9 mouse cellular contexts compared by ENCODE assay signal in the genomic region with DNA sequence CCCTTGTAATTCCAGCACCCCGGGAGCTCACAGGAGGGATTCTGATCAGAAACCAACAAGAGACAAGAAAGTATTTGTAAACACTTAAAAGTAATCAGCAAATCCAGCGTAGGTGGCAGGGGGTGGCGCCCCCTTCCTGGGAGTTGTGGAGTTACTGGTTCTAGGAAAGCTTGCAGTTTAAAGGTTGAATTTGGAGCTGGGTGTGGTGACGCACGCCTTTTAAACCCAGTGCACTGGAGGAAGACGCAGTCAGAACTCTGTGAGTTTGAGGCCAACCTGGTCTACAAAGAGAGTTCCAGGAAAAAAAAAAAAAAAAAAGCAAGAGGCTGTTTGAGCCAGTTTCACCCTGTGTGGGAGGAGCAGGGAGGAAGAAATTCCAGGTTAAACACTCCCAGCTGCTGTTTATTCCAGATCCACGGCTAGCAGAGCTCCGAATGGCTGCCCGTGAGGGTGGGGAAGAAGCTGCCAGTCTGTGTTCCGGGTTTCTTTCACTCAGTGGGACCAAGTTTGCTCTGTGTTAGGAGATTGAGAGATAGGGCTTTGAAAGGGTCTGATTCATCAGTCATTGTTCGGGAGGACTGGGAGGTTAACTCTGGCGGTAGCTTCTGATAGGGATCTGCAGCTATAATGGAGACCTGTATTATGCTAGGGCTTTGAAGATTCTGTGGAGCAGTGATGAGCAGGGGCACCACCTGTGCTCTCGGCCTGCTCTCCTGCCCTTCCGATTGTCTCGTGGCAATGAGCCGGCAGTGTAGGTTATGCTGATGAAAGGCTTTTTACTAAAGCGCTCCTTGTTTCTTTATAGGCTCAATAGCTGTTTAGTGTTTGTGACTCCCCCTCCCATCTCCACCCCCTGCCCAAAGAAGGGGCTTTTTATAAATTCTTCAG.
DNase-seq lines count a peak whose midpoint lies in the region; ATAC-seq and TF ChIP-seq lines count a peak whose summit lies in the region.
"Had no signal": no experiment of that assay in that cellular context is flagged by ENCODE, and none has a peak within 500 bp of the region (broad histone marks: within the 10 kb centered on the region; RNA-seq: fewer than 3 reads in every experiment).

No protein-coding gene starts in this region.

- peak; percentile 49 for TF ChIP-seq CTCF in liver, embryonic 14.5 days (IDR thresholded peaks at IDR 0.05; ENCODE audit: low read depth)

- H3K9ac ChIP-seq in liver, embryonic 14.5 days (replicated peaks), result no peak overlapping the region
- H3K9ac ChIP-seq in embryonic facial prominence, embryonic 14.5 days (ENCODE audit: low read depth, low read length), result no peak overlapping the region

- no peak overlapping the region for H3K27ac ChIP-seq in liver, embryonic 14.5 days
- H3K27ac ChIP-seq in embryonic facial prominence, embryonic 14.5 days (replicated peaks; ENCODE audit: low read depth, low read length), result peak overlapping the region; percentile 44

- DNase-seq in adrenal gland, postnatal 36 days, result peak; percentile 20 to 40
- no peak for DNase-seq in adrenal gland, postnatal 4 days (ENCODE audit: low spot score in 2 of 2)
- no peak for DNase-seq in liver, embryonic 14.5 days (ENCODE audit: low read depth in 3 of 3, low spot score in 3 of 3)
- no peak for DNase-seq in liver
- DNase-seq in embryonic facial prominence, embryonic 14.5 days (ENCODE audit: low spot score), result peak; percentile 29
- DNase-seq in splenic B cell, adult 2 months (ENCODE audit: low read depth, low spot score), result peak; percentile 17
- DNase-seq in urinary bladder, postnatal 25 days (ENCODE audit: low spot score), result no peak
- no peak for DNase-seq in yolk sac, embryonic 10.5 days (ENCODE audit: low spot score)

- no peaks in the 10 kb centered on the region for H3K9me3 ChIP-seq in liver, embryonic 14.5 days (ENCODE audit: control insufficient read depth, low read length)
- no peaks in the 10 kb centered on the region for H3K9me3 ChIP-seq in embryonic facial prominence, embryonic 14.5 days (ENCODE audit: control insufficient read depth, low read length)

- 40% methylated on average over 17 of the region's 17 CpGs for WGBS in liver, embryonic 14.5 days (ENCODE audit: insufficient replicate concordance)
- 48% methylated on average over 17 of the region's 17 CpGs for WGBS in embryonic facial prominence, embryonic 14.5 days

- H3K4me3 ChIP-seq in liver, embryonic 14.5 days (ENCODE audit: insufficient read depth in 1 of 2, low read depth in 2 of 2, low read length in 2 of 2), result no peak overlapping the region
- H3K4me3 ChIP-seq in embryonic facial prominence, embryonic 14.5 days (ENCODE audit: low read depth, low read length), result no peak overlapping the region

- no peak for ATAC-seq in liver, embryonic 14.5 days (ENCODE audit: insufficient read depth)
- no peak for ATAC-seq in embryonic facial prominence, embryonic 14.5 days (ENCODE audit: low read depth)

- H3K27me3 ChIP-seq in liver, embryonic 14.5 days (ENCODE audit: control insufficient read depth, insufficient read depth, low read length), result no peaks in the 10 kb centered on the region
- H3K27me3 ChIP-seq in embryonic facial prominence, embryonic 14.5 days (replicated peaks; ENCODE audit: control insufficient read depth, insufficient read depth, low read length), result no peaks in the 10 kb centered on the region
- no peaks in the 10 kb centered on the region for H3K27me3 ChIP-seq in splenic B cell, adult 2 months (ENCODE audit: control insufficient read depth, insufficient read depth, low read length, poor library complexity, severe bottlenecking)

- no peak overlapping the region for H3K4me2 ChIP-seq in liver, embryonic 14.5 days (ENCODE audit: low read depth)
- 0 out of 2 replicates have a peak overlapping the region, but pooled peaks have one; percentile 7 for H3K4me2 ChIP-seq in embryonic facial prominence, embryonic 14.5 days (ENCODE audit: low read depth, low read length)

- TF ChIP-seq EP300 in liver, embryonic 14.5 days (IDR thresholded peaks at IDR 0.05; ENCODE audit: low read depth), result no peak

- no peaks in the 10 kb centered on the region for H3K36me3 ChIP-seq in liver, embryonic 14.5 days (replicated peaks; ENCODE audit: control insufficient read depth, insufficient read depth, low read depth)
- H3K36me3 ChIP-seq in embryonic facial prominence, embryonic 14.5 days (ENCODE audit: control insufficient read depth, insufficient read depth, low read length), result no peaks in the 10 kb centered on the region
- H3K36me3 ChIP-seq in splenic B cell, adult 2 months (ENCODE audit: control insufficient read depth, insufficient read depth, low read length, poor library complexity, severe bottlenecking), result no peaks in the 10 kb centered on the region
- H3K36me3 ChIP-seq: G1E had no signal

- peaks cover 10 to 40% of the 10 kb centered on the region in 2 experiments for H3K4me1 ChIP-seq in liver, embryonic 14.5 days (replicated peaks; ENCODE audit: control insufficient read depth in 2 of 2, insufficient read depth in 2 of 2, low read length in 1 of 2)
- H3K4me1 ChIP-seq in embryonic facial prominence, embryonic 14.5 days (ENCODE audit: control insufficient read depth, insufficient read depth, low read length), result peaks cover 30% of the 10 kb centered on the region

Comparison
In these comparisons a context has a peak if more than half of its experiments do, and no peak if none do; other contexts are left out.
1. DNase-seq: peak in adrenal gland, postnatal 36 days (2 of 2), embryonic facial prominence, embryonic 14.5 days (single experiment) and splenic B cell, adult 2 months (single experiment); none in adrenal gland, postnatal 4 days (0 of 2), liver, embryonic 14.5 days (0 of 3), liver (single experiment), urinary bladder, postnatal 25 days (single experiment) and yolk sac, embryonic 10.5 days (single experiment).